Mouse (Mus musculus): ENCODE data around the gene Gm10277. TPM values are rescaled to one million over a fixed set of nuclear protein-coding genes. Genes with fewer than 3 reads are reported as not detected.
A peak's percentile ranks its signal among the peaks of the same experiment; 100 is the strongest.

Gene Gm10277
- polyA plus RNA-seq, 1 experiment = 0.07 TPM

DNA sequence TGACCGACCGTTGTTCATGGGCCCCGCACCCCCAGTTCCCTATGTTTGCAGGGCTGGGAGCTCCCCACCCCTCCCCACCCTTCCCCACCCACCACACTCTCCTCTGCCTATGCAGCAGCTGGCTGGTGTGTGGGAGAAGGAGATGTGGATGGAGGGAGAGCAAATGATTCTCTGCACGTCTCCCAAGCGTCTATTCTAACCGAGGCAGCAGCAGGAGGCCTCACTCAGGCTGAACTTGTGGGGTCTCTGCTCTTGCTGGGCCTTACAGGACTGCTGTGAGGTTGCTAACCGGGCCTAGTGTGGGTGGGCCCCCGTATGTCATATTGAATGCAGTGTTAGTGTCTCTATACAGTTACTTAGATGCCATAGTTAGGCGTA lies 12.9 kb upstream of the Gm10277 start:
- DNase-seq (ENCODE audit: low read depth) = no peak

DNA sequence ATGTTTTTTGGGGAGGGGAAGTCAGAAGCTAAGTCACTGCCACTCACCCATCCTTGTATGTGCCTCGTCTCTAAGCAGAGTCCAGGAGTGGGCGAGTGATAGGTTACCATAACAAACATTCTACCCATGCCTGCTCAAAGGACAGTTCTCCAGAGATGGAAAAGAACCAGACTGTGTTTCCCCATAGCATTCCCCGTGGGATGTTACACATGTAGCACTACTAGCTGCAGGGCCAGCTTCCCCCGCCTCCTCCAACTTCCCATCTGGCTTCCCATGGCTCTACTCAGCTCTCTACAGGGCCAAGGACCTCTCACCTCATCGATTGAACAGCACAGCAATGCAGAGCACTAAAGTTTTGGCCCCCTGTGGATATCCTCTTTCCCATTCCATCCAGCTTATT lies 7.7 kb upstream of the Gm10277 start:
- DNase-seq (ENCODE audit: low read depth) = no peak

DNA sequence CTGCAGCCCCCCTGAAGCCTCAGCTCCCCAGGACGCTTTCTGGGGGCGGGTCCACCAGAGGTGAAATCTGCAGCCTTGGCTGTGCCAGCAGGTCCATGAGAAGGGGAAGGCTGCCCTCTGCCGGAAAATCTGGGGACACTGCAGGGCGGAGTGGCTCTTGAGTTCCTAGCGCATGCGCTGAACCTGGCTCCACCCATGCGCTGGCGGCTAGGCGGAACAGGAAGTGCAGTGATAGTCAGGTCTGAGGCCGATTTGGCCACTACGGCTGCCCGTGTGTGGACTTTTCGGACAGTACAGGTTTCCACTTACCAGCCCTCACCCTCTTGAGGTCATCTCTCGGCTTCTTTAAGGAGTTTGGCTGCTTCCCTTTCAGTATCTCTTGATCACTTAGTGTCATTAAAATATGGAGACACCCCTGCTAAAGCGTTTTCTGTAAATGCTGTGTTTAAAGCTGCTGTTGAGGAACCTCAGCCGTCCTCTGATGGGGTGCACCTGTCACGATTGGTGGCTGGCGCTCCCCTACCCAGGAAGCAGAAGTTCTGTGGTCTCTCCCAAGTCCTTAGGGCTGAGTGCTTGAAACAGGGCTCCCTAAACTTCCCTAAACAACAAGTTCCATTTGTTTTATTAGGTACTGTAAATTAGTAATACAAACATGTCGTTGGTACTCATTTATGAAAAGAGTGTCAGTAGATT lies 5.8 kb upstream of the Gm10277 start:
- no peak for DNase-seq (ENCODE audit: low read depth)

DNA sequence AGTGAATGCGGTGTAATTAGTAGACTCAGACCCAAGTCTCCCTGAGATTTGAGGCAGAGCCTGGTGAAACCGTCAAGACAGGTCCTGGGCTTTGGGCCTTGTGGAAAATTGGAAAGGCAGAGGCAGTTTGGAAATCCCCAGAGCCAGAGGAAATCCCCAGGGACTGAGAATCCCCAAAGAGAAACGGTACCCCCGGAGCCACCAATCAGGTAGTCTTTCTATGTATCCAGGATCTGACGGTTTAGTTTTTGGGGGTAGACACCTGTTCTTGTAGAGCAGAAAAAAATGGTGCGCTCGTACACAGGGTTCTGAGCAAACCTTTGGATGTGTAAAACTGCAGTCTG lies 5.0 kb upstream of the Gm10277 start:
- no peak for DNase-seq (ENCODE audit: low read depth)

DNA sequence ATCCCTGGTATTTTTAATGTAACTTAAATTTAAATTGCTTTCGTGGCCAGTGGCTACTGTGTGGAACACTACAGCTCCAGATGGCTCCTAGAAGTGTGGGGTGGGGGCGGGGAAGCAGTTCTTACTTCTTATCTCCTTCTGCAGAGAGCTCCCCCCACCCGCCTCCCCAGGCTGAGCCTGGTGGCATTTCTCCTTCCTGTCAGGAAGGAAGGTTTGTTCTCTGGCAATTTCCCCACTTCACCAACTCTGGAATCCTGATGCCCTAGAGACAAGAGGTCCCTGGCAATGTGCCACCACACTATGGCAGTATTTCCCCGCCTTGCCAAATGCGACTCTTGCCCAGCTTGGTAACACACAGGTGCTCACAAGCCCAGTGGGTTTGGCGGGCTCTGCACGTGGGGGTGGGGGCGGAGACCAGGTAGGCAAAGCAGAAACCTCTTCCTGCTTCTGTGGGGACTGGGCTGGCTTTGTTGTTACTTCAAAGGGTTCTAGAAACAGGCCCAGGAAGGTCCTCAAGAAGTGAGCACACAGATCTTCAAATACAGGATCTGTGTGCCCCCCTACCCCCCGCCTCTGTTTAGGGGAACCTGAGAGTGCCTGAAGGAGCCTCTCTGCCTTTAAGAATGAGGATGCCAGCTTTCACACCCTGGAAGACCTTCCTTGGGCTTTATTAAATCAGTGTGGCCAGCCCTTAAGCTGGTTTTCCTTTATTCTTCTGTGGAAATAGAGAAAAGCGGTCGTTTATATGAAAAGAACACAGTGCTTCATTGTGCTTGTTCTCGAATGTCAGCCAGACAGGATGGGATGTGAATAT lies 4.4 kb upstream of the Gm10277 start:
- DNase-seq (ENCODE audit: low read depth) = peak; percentile 83

DNA sequence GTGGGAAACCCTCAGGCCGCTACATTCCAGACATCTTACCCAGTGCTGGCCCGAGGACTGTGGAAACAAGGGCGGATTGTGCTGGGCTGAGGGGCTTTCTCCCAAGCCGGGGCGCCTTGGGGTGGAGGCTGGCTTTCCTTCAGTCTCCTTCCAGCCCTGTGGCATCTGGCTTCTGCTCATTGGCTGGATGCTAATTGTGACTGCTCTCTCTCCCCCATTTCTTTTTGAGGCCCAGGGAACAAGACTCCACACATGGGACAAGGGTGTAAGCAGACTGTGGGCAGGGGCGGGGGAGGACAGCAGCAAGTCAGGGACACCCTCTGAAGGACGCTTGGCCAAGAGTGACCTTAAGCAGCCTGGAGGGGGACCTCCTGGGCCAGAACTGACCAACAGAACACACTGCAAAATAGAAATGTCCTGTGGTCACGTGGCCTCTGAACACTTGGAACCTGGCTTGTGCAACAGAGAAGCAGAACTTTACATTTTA lies 3.7 kb upstream of the Gm10277 start:
- DNase-seq (ENCODE audit: low read depth) = no peak

DNA sequence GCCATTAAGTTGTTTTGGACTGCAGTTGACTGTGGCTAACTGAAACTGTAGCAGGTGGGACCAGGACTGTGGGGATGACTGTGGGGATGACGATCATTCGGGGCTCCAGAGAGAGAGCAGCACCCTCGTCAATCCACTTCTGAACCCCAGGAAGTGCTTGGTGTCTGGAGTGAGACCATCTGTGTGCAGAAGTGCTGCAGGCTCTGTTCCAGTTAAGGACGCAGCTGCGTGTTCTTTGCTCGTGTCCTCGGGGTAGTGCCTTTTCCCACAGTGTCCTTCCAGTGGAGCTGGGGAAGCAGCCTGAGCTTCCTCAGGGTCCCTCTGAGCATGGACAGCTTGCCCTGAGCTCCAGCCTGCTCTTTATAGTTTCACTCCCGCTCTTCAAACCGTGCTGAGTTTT lies 2.7 kb upstream of the Gm10277 start:
- DNase-seq (ENCODE audit: low read depth) = no peak

DNA sequence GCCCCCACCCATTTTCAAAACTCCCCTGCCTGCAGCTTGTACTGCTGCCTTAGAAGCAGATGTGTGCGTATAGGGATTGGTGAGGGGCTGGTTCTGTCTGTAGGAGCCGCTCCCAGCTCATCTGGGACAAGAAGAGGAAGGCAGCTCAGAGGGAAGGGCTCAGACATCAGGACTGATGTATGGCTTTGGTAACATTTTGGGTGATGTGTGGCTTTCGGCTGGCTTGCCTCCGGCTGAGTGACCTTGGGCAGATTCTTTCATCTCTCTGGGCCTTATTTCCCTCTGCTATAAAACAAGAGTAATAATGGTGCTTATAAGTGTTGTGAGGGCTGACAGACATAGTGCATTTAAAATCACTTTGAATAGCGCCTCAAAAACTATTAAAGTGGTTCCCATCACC lies 2.0 kb upstream of the Gm10277 start:
- no peak for DNase-seq (ENCODE audit: low read depth)

DNA sequence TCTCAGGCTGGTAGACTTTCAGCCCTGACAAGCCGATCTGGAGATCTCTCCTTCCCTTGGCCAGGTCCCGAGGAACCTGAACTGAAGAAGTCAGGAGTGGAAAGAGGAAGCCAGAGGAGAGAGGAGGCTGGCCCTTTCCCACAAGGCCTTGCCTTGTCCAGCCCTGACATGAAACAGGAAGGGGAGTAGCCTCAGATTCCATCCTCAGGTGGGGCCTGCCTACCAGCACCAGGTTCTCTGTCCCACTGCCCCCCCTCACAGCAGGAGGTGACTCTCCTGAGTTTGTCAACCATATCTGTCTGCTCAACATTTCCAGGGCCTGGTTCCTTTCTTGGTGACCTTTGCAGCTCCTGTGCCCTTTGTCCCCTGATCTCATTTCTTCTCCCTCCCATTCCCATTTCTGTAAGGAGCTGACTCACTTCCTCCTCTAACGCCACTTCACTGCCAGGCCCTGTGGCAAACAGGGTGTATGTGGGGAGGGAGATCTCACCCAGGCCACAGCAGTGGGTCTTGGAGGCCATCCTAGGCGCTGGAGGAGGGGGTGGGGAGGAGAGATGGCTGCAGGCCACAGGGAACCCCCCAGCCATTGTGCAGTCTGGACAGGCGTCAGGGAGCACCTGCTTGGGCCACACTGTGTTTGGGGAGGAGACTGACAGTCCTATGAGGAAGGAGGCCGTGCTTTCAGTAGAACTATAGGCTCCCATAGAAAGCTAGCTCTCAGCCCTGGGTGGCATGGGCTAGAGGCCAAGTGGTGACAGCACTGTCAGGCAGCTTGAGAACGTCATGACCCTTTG lies 1.6 kb downstream of the Gm10277 start:
- DNase-seq (ENCODE audit: low read depth) = no peak

DNA sequence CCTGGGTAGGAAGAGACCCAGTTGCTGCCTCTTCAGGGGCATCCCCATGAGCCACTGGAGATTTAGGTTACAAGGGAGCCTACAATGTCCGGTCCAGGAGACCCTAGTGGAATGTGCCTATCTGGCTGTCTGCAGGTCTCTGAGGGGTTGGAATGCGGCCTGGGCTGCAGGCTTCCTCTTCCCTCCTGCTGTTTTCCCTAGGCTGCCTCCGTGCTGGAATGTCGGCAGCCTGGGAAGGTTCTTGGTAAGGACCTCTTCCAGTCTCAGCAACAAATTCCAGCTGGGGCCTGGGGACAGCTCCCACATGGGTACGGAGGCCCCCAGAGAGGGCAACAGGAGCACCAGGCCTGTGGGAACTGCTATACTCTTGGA lies 2.2 kb downstream of the Gm10277 start:
- no peak for DNase-seq (ENCODE audit: low read depth)

DNA sequence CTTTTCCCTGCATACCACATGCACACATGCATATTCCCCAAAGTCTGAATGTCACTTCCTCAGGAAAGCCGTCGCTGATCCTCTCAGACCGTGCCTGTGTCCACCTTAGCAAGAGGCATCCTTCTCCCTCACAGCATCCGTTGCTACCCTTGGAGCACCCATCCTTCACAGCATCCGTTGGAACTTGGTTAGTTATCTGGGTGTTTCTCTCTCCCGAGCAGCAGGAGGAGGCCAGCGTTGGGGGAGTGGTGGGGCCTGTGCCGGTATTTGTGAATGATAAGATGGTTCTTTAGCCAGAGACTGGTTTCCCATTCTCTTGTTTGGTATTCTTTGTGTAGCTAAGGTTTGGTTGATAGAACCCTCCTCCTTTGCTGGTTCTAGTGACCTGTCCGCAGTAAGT lies 2.7 kb downstream of the Gm10277 start:
- DNase-seq (ENCODE audit: low read depth) = no peak

DNA sequence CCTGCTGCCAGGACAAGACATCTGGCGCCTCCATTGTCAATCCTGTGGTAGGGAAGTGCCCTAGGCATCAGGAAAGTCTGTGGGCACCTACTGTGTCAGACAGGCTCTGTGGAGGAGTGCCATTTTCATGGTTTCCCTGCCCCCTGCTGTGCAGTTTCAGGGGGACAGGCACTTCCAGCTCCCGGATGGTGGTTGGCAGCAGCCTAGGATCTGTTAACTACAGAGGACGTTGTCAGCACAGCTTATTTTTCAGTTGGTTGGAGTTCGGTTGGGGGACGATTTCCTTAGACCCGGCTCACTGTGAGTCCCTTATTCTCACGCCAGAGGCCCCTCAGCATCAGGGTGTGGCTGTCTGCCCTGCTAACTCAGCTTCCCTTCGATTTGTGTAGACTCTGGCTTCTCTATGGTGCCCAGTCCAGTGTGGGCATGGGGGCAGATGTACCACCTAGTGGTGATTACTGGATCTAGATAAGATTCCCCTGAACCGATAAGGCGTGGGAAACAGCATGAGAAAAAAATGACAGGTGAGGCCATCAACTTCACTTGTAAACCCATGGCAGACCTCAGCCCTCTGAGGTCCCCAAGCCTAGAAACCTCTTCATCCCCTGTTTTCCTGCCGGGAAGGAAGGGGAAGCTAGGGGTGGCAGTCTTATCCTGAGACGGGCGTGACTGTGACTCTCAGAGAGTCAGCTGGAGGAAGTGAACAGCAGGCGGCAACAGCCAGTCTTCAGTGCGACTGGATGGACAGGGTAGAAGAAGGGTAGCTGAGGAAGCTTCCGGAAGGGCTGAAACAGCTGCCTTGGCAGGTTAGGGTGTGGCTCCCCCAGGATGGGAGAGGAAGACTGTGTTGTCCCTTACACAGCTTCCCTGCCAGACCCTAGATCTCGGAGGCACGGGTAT lies 3.5 kb downstream of the Gm10277 start:
- DNase-seq (ENCODE audit: low read depth) = no peak

DNA sequence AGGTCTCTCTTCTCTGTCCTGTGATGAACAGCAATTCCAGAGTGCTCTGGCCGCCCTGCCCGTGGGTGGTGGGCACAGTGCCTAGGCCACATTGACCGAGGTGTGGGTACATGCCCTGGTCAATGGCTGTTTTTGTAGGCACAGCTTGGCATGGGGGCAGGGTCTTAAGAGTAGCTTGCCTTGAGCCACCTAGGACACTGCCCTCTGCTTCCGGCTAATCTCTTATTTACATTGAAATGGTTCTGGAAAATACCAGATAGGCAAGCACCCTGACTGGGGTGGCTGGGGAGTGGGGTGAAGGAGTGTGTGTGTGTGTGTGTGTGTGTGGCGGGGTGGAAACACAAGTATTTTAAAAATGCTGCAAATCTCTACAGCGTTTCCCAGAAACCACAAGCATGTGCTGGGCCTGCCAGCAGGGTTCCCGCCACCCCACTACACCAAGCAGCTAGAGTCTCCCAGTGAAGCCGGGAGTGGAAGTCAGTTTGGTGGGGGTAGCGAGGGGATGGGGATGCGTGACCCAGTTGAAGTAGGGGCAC lies 4.3 kb downstream of the Gm10277 start:
- DNase-seq (ENCODE audit: low read depth) = no peak

DNA sequence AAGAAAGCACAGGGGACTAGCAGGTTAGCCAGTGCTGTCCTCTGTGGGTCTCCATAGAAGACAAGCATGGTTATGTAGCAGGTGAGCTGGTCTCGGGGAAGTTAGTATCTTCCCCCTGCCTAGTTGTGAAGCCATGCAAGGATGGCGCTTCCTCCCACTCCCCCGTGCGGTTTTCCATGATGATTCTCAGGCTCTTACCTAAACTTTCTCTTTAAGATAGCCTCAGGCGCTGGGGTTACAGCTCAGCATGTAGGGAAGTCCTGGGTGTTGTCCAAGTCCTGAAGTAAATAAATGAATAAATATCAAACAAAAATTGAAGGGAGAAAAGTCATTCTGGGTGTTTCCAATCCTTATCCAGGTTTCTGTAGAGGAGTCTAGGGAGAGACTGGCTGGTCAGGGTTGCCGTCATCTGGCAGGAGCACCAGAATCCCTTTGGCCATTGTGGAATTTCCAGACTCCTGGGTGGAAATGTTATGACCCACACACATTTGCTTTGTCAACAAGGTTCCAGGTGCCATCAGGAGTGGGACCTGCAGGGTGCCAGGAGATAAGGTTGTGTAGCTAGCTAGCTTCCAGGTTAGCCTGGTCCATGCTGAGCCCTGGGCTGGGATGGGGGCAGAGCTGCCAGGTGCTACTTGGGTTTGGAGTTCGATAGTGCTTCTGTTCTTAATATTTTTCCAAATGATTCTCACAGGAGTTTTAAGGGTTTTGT lies 5.3 kb downstream of the Gm10277 start:
- DNase-seq (ENCODE audit: low read depth) = no peak

DNA sequence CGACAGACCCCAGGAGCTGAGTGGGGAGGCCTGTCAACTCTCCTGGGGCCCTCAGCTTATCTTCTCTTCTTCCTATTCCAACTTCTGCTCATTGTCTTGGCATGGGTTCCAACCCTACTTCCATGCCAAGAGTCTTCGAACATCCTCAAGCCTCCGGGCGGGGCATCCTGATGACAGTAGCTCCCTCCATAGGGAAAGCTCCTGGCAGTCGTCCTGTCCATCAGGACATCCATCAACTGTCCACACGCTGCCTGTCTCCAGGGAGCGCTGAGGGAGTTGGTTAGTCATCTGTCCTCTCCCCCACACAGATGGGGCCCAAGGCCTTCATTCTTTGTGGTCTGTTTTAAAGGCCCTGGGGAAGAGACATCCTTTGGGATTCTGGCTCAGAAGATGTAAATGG lies 6.5 kb downstream of the Gm10277 start:
- no peak for DNase-seq (ENCODE audit: low read depth)

DNA sequence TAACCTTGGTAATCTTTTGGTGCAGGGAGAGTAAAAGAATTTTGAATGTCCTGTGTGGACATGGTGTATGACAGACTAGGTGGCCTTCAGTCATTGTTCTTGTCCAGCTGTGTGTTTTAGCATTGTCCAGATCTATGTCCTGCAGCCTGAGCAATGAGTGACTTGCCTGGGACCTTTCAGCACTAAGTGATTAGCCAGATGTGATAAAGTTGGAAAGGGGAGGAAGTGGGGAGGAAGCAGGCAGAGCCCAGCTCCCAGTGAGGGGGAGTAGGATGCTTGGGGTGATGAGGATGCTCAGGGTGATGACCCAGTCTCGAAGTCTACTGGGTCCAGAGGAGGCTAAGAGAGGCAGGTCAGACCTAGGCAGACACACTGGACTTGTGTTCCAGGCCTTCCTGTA lies 8.3 kb downstream of the Gm10277 start:
- DNase-seq (ENCODE audit: low read depth) = no peak

DNA sequence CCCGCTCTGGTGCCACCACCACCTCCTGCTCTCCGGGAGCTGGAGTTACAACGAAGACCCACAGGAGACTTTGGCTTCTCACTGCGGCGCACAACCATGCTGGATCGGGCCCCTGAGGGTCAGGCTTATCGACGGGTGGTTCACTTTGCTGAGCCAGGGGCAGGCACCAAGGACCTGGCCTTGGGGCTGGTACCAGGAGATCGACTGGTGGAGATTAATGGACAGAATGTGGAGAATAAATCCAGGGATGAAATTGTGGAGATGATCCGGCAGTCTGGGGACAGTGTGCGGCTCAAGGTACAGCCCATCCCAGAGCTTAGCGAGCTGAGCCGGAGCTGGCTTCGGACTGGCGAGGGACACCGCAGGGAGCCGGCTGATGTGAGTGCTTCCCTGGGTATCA lies 9.6 kb downstream of the Gm10277 start:
- no peak for DNase-seq (ENCODE audit: low read depth)

DNA sequence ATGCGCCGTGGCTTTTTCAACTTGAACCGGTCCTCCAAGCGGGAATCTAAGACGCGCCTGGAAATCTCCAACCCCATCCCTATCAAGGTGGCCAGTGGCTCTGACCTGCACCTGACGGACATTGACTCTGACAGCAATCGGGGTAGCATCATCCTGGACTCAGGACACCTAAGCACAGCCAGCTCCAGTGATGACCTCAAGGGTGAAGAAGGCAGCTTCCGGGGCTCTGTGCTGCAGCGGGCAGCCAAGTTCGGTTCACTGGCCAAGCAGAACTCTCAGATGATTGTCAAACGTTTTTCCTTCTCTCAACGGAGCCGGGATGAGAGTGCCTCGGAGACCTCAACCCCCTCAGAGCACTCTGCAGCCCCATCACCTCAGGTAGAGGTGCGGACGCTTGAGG lies 10.1 kb downstream of the Gm10277 start:
- no peak for DNase-seq (ENCODE audit: low read depth)

DNA sequence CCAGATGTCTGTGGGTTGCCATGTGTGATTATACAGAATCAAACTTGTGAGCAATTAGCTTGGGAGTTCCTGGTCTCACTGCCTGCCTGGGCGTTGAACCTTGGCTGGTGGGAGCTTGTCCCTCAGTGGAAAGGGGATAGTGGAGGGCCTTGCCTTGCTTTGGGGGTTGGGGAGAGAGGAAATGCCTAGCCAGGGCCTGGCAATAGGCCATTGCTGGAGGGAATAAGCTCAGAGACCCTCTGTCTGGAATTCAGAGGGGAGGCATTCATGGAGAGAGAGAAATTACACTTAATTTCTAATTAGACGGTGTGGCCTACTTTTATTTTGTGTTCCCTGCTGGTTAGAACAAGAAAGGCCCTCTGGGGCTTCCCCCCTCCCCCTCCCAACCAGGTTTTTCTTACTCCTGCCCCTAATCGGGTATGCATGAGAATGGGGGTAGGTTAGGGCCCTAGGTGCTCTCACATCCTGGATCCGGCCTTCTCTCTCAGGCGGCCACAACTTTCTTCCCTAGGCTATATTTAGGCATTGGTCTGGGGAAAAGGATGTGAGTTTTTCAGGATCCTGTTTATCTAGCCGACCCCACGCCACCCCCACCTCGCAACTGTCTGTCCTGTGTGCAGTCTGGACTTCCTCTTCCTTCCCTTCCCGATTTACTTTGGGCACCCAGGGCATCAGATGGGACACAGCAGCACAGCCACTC lies 11.7 kb downstream of the Gm10277 start:
- no peak for DNase-seq (ENCODE audit: low read depth)

All from gonadal fat pad, adult 2 months (tissue).